Mouse (Mus musculus) midbrain, embryonic 15.5 days (tissue): ENCODE measurements at regions not wholly inside any gene's neighbourhood (a gene's known extent, or its start where the extent isn't known, plus 50 kb on each side); places are given as distances from the start of the nearest gene placed in this dataset.

Experiments
- ATAC-seq: fragments of 200-750 bp; cut with Nextera tagmentation; replicated peaks from 2 replicates; pipeline ENCODE4 v1.8.0; 2017; ENCODE audit warnings: moderate TSS enrichment
- H3K27ac ChIP-seq: fragments of 300-500 bp; sonication (generic); 2 replicates; pipeline ENCODE4 v1.5.1; 2015; ENCODE audit warnings: mild to moderate bottlenecking, inconsistent platforms
- H3K27me3 ChIP-seq: fragments of 300-500 bp; sonication (generic); replicated peaks from 2 replicates; pipeline ENCODE4 v1.6.1; 2015; ENCODE audit warnings: inconsistent platforms
- H3K36me3 ChIP-seq: fragments of 300-500 bp; sonication (generic); replicated peaks from 2 replicates; pipeline ENCODE4 v1.6.1; 2015; ENCODE audit warnings: inconsistent platforms
- H3K4me1 ChIP-seq: fragments of 300-500 bp; sonication (generic); 2 replicates; pipeline ENCODE4 v1.6.1; 2015; ENCODE audit warnings: inconsistent platforms
- H3K4me2 ChIP-seq: fragments of 300-500 bp; sonication (generic); 2 replicates; pipeline ENCODE4 v1.6.1; 2015; ENCODE audit warnings: inconsistent platforms, mild to moderate bottlenecking, moderate library complexity
- H3K4me3 ChIP-seq: fragments of 300-500 bp; sonication (generic); 2 replicates; pipeline ENCODE4 v1.5.1; 2015; ENCODE audit warnings: mild to moderate bottlenecking, inconsistent platforms
- H3K9ac ChIP-seq: fragments of 300-500 bp; sonication (generic); 2 replicates; pipeline ENCODE4 v1.6.1; 2015; ENCODE audit warnings: mild to moderate bottlenecking, inconsistent platforms
- H3K9me3 ChIP-seq: fragments of 300-500 bp; sonication (generic); 2 replicates; pipeline ENCODE4 v1.6.1; 2016; ENCODE audit warnings: inconsistent platforms
- WGBS: fragments of 180-500 bp; shearing (Covaris S2); methylation state at CpG from one replicate; pipeline ENCODE4 v1.1.7; 2015; ENCODE audit warnings: mixed read lengths; 5-methylcytosine and 5-hydroxymethylcytosine counted together

DNA sequence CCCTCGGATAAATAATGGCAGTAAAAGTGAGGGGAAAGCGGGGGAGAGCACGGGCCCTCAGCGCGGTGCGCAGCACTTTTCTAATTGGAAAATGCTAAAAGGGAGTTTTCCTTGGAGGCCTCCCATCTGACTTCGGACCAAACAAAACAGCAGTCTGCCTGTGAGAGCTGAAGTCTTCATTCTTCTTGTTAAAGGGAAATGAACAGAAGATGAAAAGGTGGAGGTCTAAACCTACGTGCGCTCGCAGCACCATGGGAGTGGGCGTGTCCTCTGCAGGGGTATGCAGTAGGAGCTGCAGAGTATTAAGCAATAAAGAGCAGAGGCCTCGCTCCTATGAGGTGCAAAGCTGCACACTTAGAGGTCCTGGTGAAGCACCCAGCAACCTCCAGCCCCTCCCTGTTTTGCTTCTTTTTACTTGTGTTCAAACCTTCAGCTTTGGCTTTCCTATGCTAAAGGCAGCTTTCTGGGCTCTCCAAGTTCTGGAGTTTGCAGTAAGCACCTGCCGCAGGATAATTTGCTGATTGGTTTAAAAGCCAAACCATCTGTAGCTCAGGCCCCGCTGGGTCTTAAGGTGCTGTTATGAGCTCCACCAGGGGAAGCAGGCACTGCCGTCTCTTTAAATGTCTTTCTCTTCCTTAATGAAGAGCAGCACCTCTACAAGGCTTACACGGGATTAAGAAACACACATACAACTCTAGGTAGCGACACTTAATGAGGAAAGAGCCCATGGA lies 253.9 kb upstream of the Runx1 start:
- no peaks in the 10 kb centered on the region for H3K36me3 ChIP-seq
- WGBS: 33% methylated on average over 17 of the region's 17 CpGs
- peak overlapping the region; percentile 46 for H3K4me2 ChIP-seq
- peaks cover 12% of the 10 kb centered on the region for H3K4me1 ChIP-seq
- no peak overlapping the region for H3K27ac ChIP-seq
- H3K27me3 ChIP-seq: no peaks in the 10 kb centered on the region; the same call in 1 of the 2 replicates
- H3K9ac ChIP-seq: no peak overlapping the region
- peak overlapping the region; percentile 23 for H3K4me3 ChIP-seq
- no peak for ATAC-seq
- no peaks in the 10 kb centered on the region for H3K9me3 ChIP-seq

DNA sequence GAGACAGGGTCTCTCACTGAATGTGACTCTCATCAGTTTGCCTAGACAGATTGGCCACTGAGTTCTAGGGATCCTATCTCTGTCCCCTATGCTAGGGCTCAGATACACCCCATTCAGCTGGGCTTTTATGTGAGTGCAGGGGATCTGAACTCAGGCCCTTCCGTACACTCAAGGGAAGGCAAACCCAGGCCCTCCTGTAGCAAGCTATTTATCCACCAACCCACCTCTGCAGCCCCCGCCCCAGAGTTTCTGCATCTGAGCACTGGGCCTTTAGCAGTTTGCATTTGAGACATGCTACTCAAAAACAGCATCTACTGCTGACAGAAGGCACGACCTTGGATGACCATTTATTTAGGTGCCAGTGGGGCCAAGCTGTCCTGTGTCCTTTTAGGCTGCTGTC lies 253.0 kb upstream of the Runx1 start:
- no peak for ATAC-seq
- no peak overlapping the region for H3K27ac ChIP-seq
- no peaks in the 10 kb centered on the region; the same call in 1 of the 2 replicates for H3K27me3 ChIP-seq
- H3K9ac ChIP-seq: no peak overlapping the region
- 82% methylated on average over 3 of the region's 3 CpGs for WGBS
- peak overlapping the region; percentile 46 for H3K4me2 ChIP-seq
- H3K4me1 ChIP-seq: peaks cover 12% of the 10 kb centered on the region
- H3K9me3 ChIP-seq: no peaks in the 10 kb centered on the region
- no peaks in the 10 kb centered on the region for H3K36me3 ChIP-seq
- H3K4me3 ChIP-seq: 0 out of 2 replicates have a peak overlapping the region, but pooled peaks have one; percentile 23

DNA sequence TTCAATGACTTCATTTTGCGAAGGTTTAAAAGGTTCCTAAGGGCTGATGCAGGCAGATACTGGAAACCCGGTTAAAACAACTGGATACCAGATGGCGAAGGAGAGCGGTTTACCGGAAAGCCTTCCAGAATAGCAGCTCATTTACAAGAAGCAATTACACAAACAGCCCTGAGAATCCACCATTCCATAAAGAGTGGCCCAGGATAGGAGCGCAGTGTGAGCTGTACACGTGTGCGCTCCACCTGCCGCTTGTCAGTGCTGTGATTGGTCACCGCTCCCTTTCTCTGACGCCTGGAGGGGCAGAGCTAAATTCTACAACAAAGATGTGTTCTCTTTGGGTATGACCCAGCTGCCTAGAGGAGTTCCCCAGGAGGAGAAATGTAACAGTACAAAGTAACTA lies 249.5 kb upstream of the Runx1 start:
- 89% methylated on average over 11 of the region's 11 CpGs for whole genome bisulfite sequencing
- no peak overlapping the region for H3K27ac ChIP-seq
- H3K36me3 ChIP-seq: no peaks in the 10 kb centered on the region
- no peak overlapping the region for H3K4me3 ChIP-seq
- H3K9me3 ChIP-seq: no peaks in the 10 kb centered on the region
- ATAC-seq: no peak
- H3K27me3 ChIP-seq: no peaks in the 10 kb centered on the region
- peaks cover 12% of the 10 kb centered on the region for H3K4me1 ChIP-seq
- H3K4me2 ChIP-seq: no peak overlapping the region
- H3K9ac ChIP-seq: no peak overlapping the region

DNA sequence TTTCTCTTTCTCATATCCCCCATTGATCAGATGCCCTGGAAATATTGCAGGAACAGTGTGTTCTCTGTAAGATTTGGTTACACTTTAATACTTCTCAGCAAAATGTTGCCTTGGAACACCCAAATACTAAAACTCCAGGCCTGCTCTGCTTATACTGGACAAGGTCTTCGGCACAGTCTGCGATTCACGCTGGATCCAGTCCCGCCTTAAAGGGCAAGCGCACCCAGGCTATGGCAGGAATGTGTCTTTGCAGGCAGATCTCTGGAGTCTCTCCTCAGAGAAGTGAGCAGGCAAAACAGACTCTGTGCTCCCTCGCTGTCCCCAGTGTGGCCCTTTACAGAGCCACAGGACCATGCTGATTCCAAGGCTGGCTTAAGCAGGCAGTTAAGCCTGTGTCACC lies 246.2 kb upstream of the Runx1 start:
- no peaks in the 10 kb centered on the region for H3K27me3 ChIP-seq
- 71% methylated on average over 6 of the region's 6 CpGs for WGBS

DNA sequence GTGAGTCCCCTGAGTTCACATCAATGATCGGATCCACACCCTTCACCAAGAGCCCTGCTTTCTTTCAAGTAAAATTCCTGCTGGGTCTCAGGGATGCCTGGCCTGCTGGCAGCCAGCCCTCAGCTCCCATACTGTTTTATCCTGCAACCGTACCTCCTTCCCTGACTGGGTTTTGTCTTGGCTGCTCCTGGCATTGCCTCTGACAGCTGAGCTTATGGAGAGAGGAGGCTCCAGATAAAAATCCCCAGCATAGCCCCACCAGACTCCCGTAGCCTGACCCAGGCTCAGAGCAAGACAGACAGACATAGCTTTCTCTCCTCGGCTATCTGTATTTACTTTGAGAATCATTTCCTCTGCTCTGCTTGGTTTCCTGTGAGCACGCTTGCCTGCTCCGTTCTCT lies 245.8 kb upstream of the Runx1 start:
- Histone ChIP-seq H3K4me1 (no peaks in the 10 kb centered on the region), H3K9ac (no peak overlapping the region), H3K9me3 (no peaks in the 10 kb centered on the region)

More for the DNA sequence above, 246.2 kb upstream of the Runx1 start:
- no peak for ATAC-seq
- Histone ChIP-seq H3K9ac (no peak overlapping the region), H3K9me3 (no peaks in the 10 kb centered on the region), H3K27ac (no peak overlapping the region), H3K4me3 (no peak overlapping the region), H3K36me3 (no peaks in the 10 kb centered on the region), H3K4me2 (no peak overlapping the region), H3K4me1 (no peaks in the 10 kb centered on the region)

DNA sequence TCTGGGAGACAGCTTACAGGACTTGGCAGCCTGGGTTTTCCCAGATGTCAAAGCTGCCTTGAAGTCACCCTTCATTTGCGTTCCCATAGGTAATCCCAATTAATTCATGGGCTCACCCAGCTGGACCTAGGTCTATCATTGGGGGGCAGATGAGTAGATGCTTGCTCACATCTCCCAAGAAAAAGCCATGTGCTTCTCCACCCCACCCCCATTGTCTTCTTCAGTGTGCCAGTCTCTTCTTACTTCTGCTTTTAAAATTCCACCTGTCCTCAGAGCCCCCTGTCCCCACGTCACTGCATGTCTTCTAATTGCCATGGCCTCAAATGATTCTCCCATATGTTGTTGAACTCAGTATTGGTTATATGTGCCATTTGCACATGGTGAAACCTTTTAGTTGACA lies 240.9 kb upstream of the Runx1 start:
- Histone ChIP-seq H3K9ac (no peak overlapping the region), H3K27ac (no peak overlapping the region), H3K4me3 (no peak overlapping the region), H3K9me3 (no peaks in the 10 kb centered on the region), H3K27me3 (no peaks in the 10 kb centered on the region), H3K4me2 (no peak overlapping the region), H3K36me3 (no peaks in the 10 kb centered on the region), H3K4me1 (no peaks in the 10 kb centered on the region)
- no peak for ATAC-seq
- 83% methylated on average over 2 of the region's 2 CpGs for WGBS

More for the DNA sequence above, 245.8 kb upstream of the Runx1 start:
- Histone ChIP-seq H3K4me3 (no peak overlapping the region), H3K4me2 (no peak overlapping the region), H3K27me3 (no peaks in the 10 kb centered on the region), H3K36me3 (no peaks in the 10 kb centered on the region), H3K27ac (no peak overlapping the region)
- no peak for ATAC-seq
- 74% methylated on average over 6 of the region's 6 CpGs for WGBS

DNA sequence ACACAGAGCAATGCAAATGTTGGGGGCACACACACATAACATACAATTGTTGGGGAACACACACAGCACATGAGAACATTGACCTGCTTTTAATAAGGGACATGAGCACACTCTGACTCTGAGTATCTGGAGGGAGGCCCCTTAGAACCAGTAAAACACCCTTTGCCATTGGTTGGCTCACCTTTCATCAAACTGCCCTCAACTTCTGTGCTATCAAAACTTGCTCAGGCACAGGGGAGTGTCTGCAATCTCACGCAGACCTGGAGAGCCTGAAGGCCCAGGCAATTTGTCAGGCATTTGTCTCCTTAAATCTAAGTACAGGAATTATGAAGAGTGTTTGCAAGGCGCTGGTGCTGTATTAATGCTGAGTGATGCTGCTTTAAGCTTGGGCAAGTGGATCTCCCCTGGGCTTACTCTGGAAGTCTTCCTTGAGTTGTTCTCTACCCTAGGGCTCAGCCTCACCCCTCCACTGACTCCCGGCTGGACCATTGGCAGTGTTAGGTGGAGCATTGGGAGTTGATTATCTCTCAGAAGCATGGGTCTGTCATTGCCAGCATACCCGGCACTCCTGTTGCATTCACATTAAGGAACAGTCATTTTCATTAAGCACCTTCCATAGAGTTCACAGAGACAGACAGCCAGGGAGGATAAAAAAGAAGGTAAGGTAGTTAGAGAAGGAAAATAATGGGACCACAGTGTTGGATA lies 235.7 kb upstream of the Runx1 start:
- H3K27me3 ChIP-seq: no peaks in the 10 kb centered on the region
- ATAC-seq: no peak
- no peaks in the 10 kb centered on the region for H3K4me1 ChIP-seq
- no peak overlapping the region for H3K4me2 ChIP-seq
- H3K9me3 ChIP-seq: no peaks in the 10 kb centered on the region
- H3K4me3 ChIP-seq: no peak overlapping the region
- 80% methylated on average over 4 of the region's 4 CpGs for WGBS
- no peaks in the 10 kb centered on the region for H3K36me3 ChIP-seq
- H3K9ac ChIP-seq: no peak overlapping the region
- no peak overlapping the region for H3K27ac ChIP-seq

DNA sequence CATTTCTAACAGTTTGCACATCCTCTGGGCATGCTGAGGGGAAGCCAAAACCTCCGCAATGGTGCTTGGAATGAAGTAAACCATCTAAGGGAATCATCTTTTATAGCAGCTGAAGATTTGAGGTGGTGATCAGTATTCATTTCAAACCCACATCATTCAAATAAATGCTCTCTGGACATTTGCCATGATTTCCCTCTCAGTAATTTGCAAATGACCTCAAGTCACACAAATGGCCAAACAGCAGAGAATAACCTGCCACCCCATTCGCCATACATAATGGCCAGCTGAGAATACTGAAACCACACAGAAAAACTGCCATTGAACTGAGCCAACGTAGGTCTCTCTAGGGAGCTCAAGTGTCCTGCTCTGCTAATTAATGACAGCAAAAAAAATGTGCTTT lies 230.3 kb upstream of the Runx1 start:
- Histone ChIP-seq H3K4me2 (no peak overlapping the region), H3K4me1 (no peaks in the 10 kb centered on the region), H3K27ac (no peak overlapping the region), H3K36me3 (no peaks in the 10 kb centered on the region), H3K4me3 (no peak overlapping the region), H3K9ac (no peak overlapping the region), H3K27me3 (no peaks in the 10 kb centered on the region), H3K9me3 (no peaks in the 10 kb centered on the region)
- 62% methylated on average over 3 of the region's 3 CpGs for WGBS
- no peak for ATAC-seq

DNA sequence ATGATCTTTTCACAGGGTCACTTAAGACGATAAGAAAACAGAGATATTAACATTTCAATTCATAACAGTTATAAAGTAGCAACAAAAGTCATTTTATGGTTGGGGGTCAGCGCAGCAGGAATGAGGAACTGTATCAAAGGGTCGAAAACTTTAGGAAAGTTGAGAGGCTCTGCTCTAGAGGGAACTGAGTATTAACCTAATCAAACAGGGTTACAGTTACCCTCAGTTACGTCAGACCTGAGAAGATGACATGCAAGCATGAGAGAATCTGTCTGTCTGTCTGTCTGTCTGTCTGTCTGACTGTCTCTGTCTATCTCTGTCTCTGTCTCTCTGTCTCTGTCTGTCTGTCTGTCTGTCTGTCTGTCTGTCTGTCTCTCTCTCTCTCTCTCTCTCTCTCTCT lies 229.6 kb upstream of the Runx1 start:
- 86% methylated on average over 4 of the region's 4 CpGs for WGBS
- H3K27me3 ChIP-seq: no peaks in the 10 kb centered on the region
- no peak overlapping the region for H3K4me2 ChIP-seq
- no peak overlapping the region for H3K9ac ChIP-seq
- no peak overlapping the region for H3K4me3 ChIP-seq
- ATAC-seq: no peak
- no peaks in the 10 kb centered on the region for H3K4me1 ChIP-seq
- no peak overlapping the region for H3K27ac ChIP-seq
- no peaks in the 10 kb centered on the region for H3K36me3 ChIP-seq
- H3K9me3 ChIP-seq: no peaks in the 10 kb centered on the region

DNA sequence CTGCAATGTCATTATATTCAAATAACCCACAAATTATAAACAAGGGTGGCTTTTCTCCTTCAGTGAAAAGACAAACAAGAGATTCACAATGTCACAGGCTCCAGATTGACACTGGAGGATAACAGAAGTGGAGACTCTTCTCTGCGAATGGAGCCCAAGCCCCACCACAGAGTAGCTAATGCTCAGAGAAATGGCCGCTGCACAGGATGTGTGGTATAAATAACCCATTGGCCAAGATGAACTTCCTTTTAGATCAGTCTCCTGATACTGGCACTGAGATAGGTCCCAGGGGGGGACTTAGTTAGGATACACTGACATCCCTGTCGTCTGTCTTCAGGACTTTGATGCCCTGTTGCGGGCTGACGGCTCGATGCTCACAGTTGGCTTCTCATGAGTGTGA lies 225.3 kb upstream of the Runx1 start:
- no peaks in the 10 kb centered on the region for H3K27me3 ChIP-seq
- no peaks in the 10 kb centered on the region for H3K36me3 ChIP-seq
- no peak overlapping the region for H3K27ac ChIP-seq
- H3K4me3 ChIP-seq: no peak overlapping the region
- no peak for ATAC-seq
- H3K9ac ChIP-seq: no peak overlapping the region
- H3K4me2 ChIP-seq: no peak overlapping the region
- no peaks in the 10 kb centered on the region for H3K9me3 ChIP-seq
- H3K4me1 ChIP-seq: no peaks in the 10 kb centered on the region
- 84% methylated on average over 6 of the region's 6 CpGs for WGBS

DNA sequence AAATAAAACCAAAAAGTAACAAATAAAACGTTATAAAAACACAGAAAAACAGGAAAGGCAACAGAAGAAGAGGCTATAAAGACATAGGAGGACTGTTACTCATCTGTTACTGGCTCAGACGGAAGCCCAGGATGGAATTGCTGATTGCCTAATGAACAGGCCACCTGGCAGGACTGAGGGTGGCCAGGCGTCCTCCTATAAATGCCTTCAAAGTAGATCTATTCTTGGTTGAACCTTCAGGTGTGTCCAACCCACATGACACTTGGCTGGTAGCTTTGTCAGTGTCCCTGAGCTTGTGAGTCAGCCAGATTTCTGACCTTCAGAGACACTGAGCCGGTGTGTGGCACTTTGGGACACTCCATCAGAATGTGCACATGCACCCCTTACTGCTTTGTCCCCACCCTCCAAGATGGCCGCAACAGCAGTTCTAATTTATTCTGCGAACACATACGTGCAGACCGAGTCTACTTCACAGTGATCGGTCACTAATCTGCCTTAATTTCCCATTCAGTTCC lies 222.5 kb upstream of the Runx1 start:
- Histone ChIP-seq H3K27ac (no peak overlapping the region), H3K9ac (no peak overlapping the region), H3K36me3 (no peaks in the 10 kb centered on the region), H3K4me1 (no peaks in the 10 kb centered on the region), H3K9me3 (no peaks in the 10 kb centered on the region), H3K4me2 (no peak overlapping the region), H3K27me3 (no peaks in the 10 kb centered on the region), H3K4me3 (no peak overlapping the region)
- ATAC-seq: no peak
- WGBS: 79% methylated on average over 9 of the region's 9 CpGs

DNA sequence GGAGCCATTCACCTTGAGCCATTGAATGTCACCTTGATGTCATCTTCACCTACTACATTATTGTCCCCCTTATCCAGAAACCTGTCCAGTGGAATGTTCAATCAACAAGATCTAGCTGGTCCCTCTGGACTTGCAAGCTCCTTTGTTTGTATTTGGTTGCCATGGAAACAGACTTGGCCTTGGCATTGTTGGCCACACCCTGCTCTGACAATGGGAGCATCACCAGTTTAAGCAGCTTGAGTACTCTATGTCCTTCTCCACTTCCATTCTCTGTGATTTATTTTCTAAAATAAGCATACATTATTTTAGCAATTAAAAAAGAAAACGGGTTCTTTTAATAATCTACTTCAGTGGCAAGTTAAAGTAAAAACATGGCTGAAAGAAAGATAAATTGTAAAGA lies 221.6 kb upstream of the Runx1 start:
- ATAC-seq: no peak
- H3K9me3 ChIP-seq: no peaks in the 10 kb centered on the region
- H3K4me2 ChIP-seq: no peak overlapping the region
- H3K36me3 ChIP-seq: no peaks in the 10 kb centered on the region
- no peaks in the 10 kb centered on the region for H3K4me1 ChIP-seq
- H3K9ac ChIP-seq: no peak overlapping the region
- H3K4me3 ChIP-seq: no peak overlapping the region
- no peaks in the 10 kb centered on the region for H3K27me3 ChIP-seq
- 83% methylated on average over 1 of the region's 1 CpGs for WGBS
- no peak overlapping the region for H3K27ac ChIP-seq

DNA sequence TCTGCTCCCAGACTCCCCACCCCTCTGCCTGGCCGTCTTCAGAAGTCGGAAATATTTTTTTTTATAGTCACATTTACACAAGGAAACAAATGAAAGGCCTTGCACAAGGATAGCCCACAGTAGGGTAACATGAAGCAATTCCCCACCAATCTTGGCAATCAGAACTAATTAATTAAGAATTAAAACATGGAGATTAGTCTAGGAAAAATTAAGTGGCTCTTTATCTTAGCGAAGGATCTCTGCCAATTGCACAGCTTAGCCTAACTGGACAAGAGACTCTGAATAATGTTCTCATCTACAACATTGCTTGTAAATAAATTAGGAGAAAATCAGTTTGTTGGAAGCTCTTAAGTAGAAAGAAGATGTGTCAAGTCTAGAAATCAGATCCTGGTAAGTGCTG lies 220.3 kb upstream of the Runx1 start:
- no peak overlapping the region for H3K9ac ChIP-seq
- H3K27me3 ChIP-seq: no peaks in the 10 kb centered on the region
- no peaks in the 10 kb centered on the region for H3K4me1 ChIP-seq
- no peak overlapping the region for H3K4me2 ChIP-seq
- no peak for ATAC-seq
- no peak overlapping the region for H3K4me3 ChIP-seq
- no peaks in the 10 kb centered on the region for H3K9me3 ChIP-seq
- H3K36me3 ChIP-seq: no peaks in the 10 kb centered on the region
- 86% methylated on average over 3 of the region's 3 CpGs for WGBS
- H3K27ac ChIP-seq: no peak overlapping the region
